Mouse (Mus musculus) testis, adult 2 months (tissue): ENCODE measurements around the gene Gm19402.

ENCODE experiments used
- CTCF ChIP-seq: fragments of 200-500 bp; IDR thresholded peaks from 2 replicates; pipeline ENCODE4 v1.5.1; 2012; ENCODE audit warnings: low read depth, mild to moderate bottlenecking, inconsistent platforms, low read length, moderate library complexity; ENCODE audit not compliant: control insufficient read depth, insufficient read depth, insufficient replicate concordance
- POLR2A ChIP-seq: fragments of 200-500 bp; IDR thresholded peaks from 2 replicates; pipeline ENCODE4 v1.6.1; 2012; ENCODE audit warnings: low read depth, mild to moderate bottlenecking, inconsistent platforms, low read length, moderate library complexity; ENCODE audit not compliant: control insufficient read depth

GRCm38 (mm10) chr10:77706326-77706725, 15.8 kb upstream of the Gm19402 start, which contains the start of gene Gm10272:
- TF ChIP-seq CTCF (no peak), POLR2A (no peak)
